Mouse (Mus musculus): ENCODE data around the gene Clta. TPM values are rescaled to one million over a fixed set of nuclear protein-coding genes. Genes with fewer than 3 reads are reported as not detected.

The Clta gene
- 235 and 238 TPM in 2 replicates for polyA plus RNA-seq (2016; fragmentation: Nextera tagmentation; extraction: Ambion mirVana)

DNA sequence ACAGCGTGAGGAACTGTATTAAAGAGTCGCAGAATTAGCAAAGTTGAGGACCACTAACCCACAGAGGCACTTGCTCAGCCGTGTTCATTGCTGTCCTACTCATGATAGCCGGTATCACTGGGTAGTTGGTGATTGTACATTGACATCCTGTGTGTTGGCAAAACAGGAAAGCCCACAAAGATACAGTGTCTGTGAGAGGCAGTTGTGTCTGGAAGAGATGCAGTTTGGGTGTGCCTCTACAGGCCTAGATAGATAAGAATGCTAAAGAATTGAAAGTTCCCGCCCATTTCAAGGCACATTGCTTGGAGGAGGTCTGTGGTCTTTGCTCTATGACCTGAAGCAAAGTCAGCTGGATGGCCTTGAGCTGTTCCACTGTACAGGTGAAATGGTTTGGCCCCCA lies at the start of gene Clta:
Clta (plus strand) TSS at position 327 of the 400 bp plus-strand sequence.
- H3K27ac ChIP-seq = no peak within 1 kb of the TSS
- H3K9me3 ChIP-seq = no peaks in the 10 kb centered on the region
- H3K27me3 ChIP-seq = no peaks in the 10 kb centered on the region
- WGBS = 92% methylated on average over 5 of the region's 5 CpGs
- H3K4me1 ChIP-seq = no peaks in the 10 kb centered on the region
- no peak within 1 kb of the TSS for H3K9ac ChIP-seq
- H3K36me3 ChIP-seq (replicated peaks) = no peaks in the 10 kb centered on the region
- H3K4me2 ChIP-seq = no peak within 1 kb of the TSS
- no peak within 1 kb of the TSS for H3K4me3 ChIP-seq (replicated peaks)
- no peak for ATAC-seq (ENCODE audit: low FRiP score)

DNA sequence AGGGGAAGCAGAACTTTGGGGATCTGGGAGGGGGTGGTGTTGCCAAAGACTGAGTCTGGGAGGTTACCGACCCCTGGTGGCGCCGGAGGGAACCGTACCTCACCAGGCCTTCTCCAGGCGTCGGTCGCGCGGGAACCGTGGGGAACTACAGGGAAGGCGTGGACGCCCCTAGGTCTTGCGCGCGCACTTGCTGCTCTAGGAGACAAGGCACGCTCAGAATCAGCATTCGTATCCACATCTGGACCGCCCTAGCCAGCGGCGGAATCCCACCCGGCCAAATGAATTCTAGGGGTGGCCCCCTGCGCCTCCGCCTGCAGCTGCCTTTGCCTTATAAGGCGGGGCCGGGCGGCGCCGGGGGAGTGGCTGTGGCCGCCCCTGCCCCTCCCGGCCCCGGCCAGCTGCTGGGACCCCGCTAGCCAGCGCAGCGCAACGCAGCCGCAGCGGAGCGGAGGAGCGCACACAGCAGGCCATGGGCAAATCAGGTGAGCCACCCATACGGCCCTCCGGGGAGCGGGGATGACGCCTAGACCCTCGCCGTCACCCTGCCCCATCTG lies 46.9 kb upstream of the Clta start, which contains the start of gene Glipr2:
Glipr2 (plus strand) TSS at position 110 of the 554 bp plus-strand sequence.
- Histone ChIP-seq H3K4me2 (peak within 1 kb of the TSS; percentile 83), H3K9ac (peak within 1 kb of the TSS; percentile 77), H3K27ac (peak within 1 kb of the TSS; percentile 82), H3K27me3 (peaks cover 27% of the 10 kb centered on the region), H3K4me3 (replicated peaks) (peak within 1 kb of the TSS; percentile 70), H3K4me1 (peaks cover 18% of the 10 kb centered on the region), H3K9me3 (no peaks in the 10 kb centered on the region), H3K36me3 (replicated peaks) (no peaks in the 10 kb centered on the region)
- ATAC-seq (ENCODE audit: low FRiP score) = peak; percentile 90
- under 1% methylated on average over 45 of the region's 45 CpGs for WGBS

DNA sequence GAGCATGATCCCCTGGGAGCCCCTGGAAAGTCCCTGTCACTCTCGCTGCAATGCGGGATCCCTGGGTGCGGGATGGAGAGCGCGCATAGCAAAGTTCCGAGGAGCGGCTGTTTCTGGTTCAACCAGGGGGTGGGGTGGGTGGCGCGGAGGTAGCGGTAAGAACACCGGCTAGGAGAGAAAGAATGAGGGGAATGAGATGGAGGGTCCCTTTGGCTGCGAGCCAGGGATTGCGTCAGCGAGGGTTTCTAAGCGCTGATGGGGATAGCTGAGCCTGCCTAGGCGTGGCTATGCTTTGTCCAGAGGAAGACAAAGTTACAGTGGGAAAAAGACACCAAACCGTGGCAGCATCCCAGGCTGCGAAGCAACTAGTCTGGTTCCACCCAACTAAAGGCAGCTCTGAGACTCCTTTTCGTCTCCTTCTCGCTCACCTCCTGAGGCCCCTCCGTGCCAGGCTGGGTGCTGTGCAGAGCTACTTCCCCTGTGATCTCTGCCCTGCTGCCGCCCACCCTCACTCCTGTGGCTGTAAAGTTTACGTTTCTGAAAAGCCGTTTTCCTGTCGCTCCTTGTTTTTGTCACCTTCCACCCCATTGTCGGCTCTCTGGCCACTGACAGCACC lies 46.3 kb upstream of the Clta start:
- peak overlapping the region; percentile 77 for H3K9ac ChIP-seq
- H3K4me1 ChIP-seq = peaks cover 18% of the 10 kb centered on the region
- H3K27me3 ChIP-seq = peaks cover 27% of the 10 kb centered on the region
- 0% methylated on average over 26 of the region's 26 CpGs for WGBS
- H3K9me3 ChIP-seq = no peaks in the 10 kb centered on the region
- peak overlapping the region; percentile 82 for H3K27ac ChIP-seq
- H3K4me2 ChIP-seq = peak overlapping the region; percentile 83
- H3K36me3 ChIP-seq (replicated peaks) = no peaks in the 10 kb centered on the region
- H3K4me3 ChIP-seq (replicated peaks) = peak overlapping the region; percentile 70
- ATAC-seq (ENCODE audit: low FRiP score) = peak; percentile 88

GRCm38 (mm10) chr4:43959523-43960179 lies 44.6 kb upstream of the Clta start:
- Histone ChIP-seq H3K4me2 (no peak overlapping the region), H3K9me3 (no peaks in the 10 kb centered on the region), H3K36me3 (replicated peaks) (no peaks in the 10 kb centered on the region), H3K9ac (no peak overlapping the region), H3K27me3 (peaks cover 27% of the 10 kb centered on the region), H3K27ac (no peak overlapping the region), H3K4me1 (peaks cover 21% of the 10 kb centered on the region), H3K4me3 (replicated peaks) (no peak overlapping the region)
- WGBS = 79% methylated on average over 9 of the region's 9 CpGs
- no peak for ATAC-seq (ENCODE audit: low FRiP score)

GRCm38 (mm10) chr4:43960207-43960606 lies 44.0 kb upstream of the Clta start:
- no peak for ATAC-seq (ENCODE audit: low FRiP score)
- Histone ChIP-seq H3K4me1 (peaks cover 24% of the 10 kb centered on the region), H3K36me3 (replicated peaks) (no peaks in the 10 kb centered on the region), H3K9ac (no peak overlapping the region), H3K4me2 (no peak overlapping the region), H3K27me3 (peaks cover 27% of the 10 kb centered on the region), H3K27ac (no peak overlapping the region), H3K4me3 (replicated peaks) (no peak overlapping the region), H3K9me3 (no peaks in the 10 kb centered on the region)
- WGBS = 91% methylated on average over 6 of the region's 6 CpGs

GRCm38 (mm10) chr4:43964326-43964833 lies 39.9 kb upstream of the Clta start:
- no peaks in the 10 kb centered on the region for H3K9me3 ChIP-seq
- 43% methylated on average over 2 of the region's 2 CpGs for WGBS
- H3K36me3 ChIP-seq (replicated peaks) = no peaks in the 10 kb centered on the region
- H3K4me3 ChIP-seq (replicated peaks) = no peak overlapping the region
- H3K27me3 ChIP-seq = peaks cover 16% of the 10 kb centered on the region; the same call in 1 of the 2 replicates
- ATAC-seq (ENCODE audit: low FRiP score) = no peak
- H3K4me1 ChIP-seq = peaks cover 19% of the 10 kb centered on the region
- no peak overlapping the region for H3K4me2 ChIP-seq
- H3K27ac ChIP-seq = no peak overlapping the region
- no peak overlapping the region for H3K9ac ChIP-seq

- Histone ChIP-seq H3K4me2 (no peak overlapping the region), H3K36me3 (replicated peaks) (no peaks in the 10 kb centered on the region), H3K27me3 (peaks cover 10% of the 10 kb centered on the region; the same call in 1 of the 2 replicates), H3K27ac (no peak overlapping the region), H3K9me3 (no peaks in the 10 kb centered on the region), H3K4me3 (replicated peaks) (no peak overlapping the region), H3K9ac (no peak overlapping the region), H3K4me1 (peaks cover 24% of the 10 kb centered on the region)
- no peak for ATAC-seq (ENCODE audit: low FRiP score)
- WGBS = 52% methylated on average over 4 of the region's 4 CpGs
These were observed 39.1 kb upstream of the Clta start for GRCm38 (mm10) chr4:43964951-43965684.

DNA sequence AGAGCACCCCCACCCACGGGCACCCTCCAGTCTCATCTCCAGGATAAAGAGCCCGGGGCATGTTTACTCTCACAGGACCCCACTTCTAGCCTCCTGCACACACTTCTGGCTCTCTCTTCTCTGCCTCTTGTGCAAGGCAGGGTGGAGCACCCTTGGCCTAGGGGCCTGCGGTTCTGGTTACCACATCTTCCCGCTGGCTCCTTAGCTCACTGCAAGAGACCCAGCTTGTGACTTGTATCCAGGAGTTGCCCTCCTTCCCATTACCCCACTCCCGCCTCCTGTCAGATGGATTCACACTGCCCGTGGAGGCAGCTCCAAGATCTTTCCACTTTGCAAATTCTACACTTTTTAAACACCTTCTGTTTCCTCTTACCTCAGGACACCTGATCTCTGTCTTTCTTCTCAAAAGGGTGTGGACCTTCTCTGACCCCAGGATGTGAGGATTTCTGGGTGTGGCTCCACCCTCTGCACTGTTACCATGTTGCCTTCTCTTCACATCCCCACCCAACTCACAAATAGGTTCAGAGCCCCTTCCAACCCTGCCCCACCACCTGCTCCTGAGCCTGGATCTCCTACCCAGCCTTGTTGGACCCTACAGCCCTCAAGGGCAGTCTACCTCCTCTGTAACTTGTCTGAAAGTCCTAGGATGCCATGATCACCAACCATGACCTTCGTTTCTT lies 38.3 kb upstream of the Clta start:
- 77% methylated on average over 7 of the region's 7 CpGs for WGBS
- Histone ChIP-seq H3K27me3 (peaks cover 10% of the 10 kb centered on the region; the same call in 1 of the 2 replicates), H3K4me3 (replicated peaks) (no peak overlapping the region), H3K9me3 (no peaks in the 10 kb centered on the region), H3K36me3 (replicated peaks) (peaks cover 5% of the 10 kb centered on the region), H3K9ac (no peak overlapping the region), H3K27ac (no peak overlapping the region), H3K4me1 (peaks cover 24% of the 10 kb centered on the region), H3K4me2 (no peak overlapping the region)
- no peak for ATAC-seq (ENCODE audit: low FRiP score)

GRCm38 (mm10) chr4:43968650-43969049 lies 35.6 kb upstream of the Clta start:
- Histone ChIP-seq H3K27me3 (peaks cover 6% of the 10 kb centered on the region; the same call in 1 of the 2 replicates), H3K27ac (no peak overlapping the region), H3K4me1 (peaks cover 42% of the 10 kb centered on the region)

GRCm38 (mm10) chr4:43969373-43969772 lies 34.9 kb upstream of the Clta start:
- H3K27me3 ChIP-seq = peaks cover 6% of the 10 kb centered on the region; the same call in 1 of the 2 replicates
- H3K4me2 ChIP-seq = peak overlapping the region; percentile 13; the same call in 1 of the 2 replicates
- no peak overlapping the region for H3K27ac ChIP-seq

More at GRCm38 (mm10) chr4:43968650-43969049, 35.6 kb upstream of the Clta start:
- Histone ChIP-seq H3K36me3 (replicated peaks) (peaks cover 6% of the 10 kb centered on the region), H3K4me3 (replicated peaks) (no peak overlapping the region), H3K4me2 (no peak overlapping the region), H3K9ac (no peak overlapping the region), H3K9me3 (no peaks in the 10 kb centered on the region)
- WGBS = 47% methylated on average over 13 of the region's 13 CpGs
- ATAC-seq (ENCODE audit: low FRiP score) = no peak

DNA sequence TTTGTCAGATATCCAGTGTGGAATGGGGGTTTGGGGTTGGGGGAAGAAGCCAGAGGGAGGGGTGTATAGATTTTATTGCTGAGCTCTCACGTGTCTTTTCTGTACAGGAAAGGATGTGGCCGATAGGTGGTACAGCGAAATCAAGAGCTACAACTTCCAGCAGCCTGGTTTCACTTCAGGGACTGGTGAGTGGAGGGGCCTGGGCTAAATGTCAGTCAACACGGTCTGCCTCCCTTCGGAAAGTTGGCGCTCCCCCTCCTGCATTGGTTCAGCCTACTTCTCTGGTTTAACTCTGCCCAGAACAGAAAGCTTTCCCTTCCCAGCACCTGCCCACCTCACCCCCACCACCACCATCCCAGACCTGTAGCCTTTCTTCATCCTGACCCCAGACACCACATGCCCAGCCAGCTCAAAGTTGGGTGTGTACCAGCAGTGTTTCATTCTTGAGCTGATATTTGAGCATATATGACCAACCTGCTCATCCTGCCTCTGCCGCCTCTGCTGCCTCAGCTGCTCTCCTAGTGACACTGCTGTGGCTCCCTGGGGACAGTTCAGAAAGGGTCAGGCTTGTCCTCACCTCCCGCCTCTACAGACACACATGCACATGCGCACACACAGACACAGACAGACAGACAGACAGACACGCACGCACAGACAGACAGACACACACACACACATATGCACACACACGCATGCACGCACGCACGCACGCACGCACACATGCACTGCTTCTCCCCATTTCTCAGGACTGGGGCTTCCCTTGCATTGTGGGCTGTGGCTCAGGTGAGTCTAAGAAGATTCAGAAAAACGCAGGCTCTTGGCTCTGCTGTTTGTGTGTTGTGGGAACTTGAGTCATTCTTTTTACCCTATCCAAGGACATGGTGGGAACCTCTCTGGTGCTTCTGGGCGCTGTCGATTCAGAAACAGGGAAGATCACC lies 33.6 kb upstream of the Clta start:
- peaks cover 34% of the 10 kb centered on the region for H3K4me1 ChIP-seq

More at GRCm38 (mm10) chr4:43969373-43969772, 34.9 kb upstream of the Clta start:
- WGBS = 19% methylated on average over 4 of the region's 4 CpGs
- Histone ChIP-seq H3K4me1 (peaks cover 43% of the 10 kb centered on the region), H3K9ac (no peak overlapping the region), H3K36me3 (replicated peaks) (peaks cover 6% of the 10 kb centered on the region), H3K4me3 (replicated peaks) (no peak overlapping the region), H3K9me3 (no peaks in the 10 kb centered on the region)
- peak; percentile 61 for ATAC-seq (ENCODE audit: low FRiP score)

More for the DNA sequence above, 33.6 kb upstream of the Clta start:
- Histone ChIP-seq H3K4me2 (no peak overlapping the region), H3K9me3 (no peaks in the 10 kb centered on the region), H3K27ac (no peak overlapping the region), H3K4me3 (replicated peaks) (no peak overlapping the region), H3K9ac (no peak overlapping the region), H3K27me3 (peaks cover 6% of the 10 kb centered on the region; the same call in 1 of the 2 replicates), H3K36me3 (replicated peaks) (peaks cover 6% of the 10 kb centered on the region)
- ATAC-seq (ENCODE audit: low FRiP score) = no peak
- 84% methylated on average over 20 of the region's 20 CpGs for WGBS
